Mouse (Mus musculus) myocyte (in vitro differentiated cells): Measurements from ENCODE around the gene Gmcl1. TPM values are rescaled to one million over a fixed set of nuclear protein-coding genes. Genes with fewer than 3 reads are reported as not detected.

Source experiments
- H3K27me3 ChIP-seq: one replicate; pipeline ENCODE4 v1.6.1; 2011; ENCODE audit not compliant: control insufficient read depth, insufficient read depth, insufficient read length
- H3K36me3 ChIP-seq: one replicate; pipeline ENCODE4 v1.6.1; 2011; ENCODE audit not compliant: control insufficient read depth, insufficient read depth
- H3K4me2 ChIP-seq: one replicate; pipeline ENCODE4 v1.6.1; 2011; ENCODE audit warnings: low read depth, control low read depth
- H3K4me3 ChIP-seq: one replicate; pipeline ENCODE4 v1.5.1; 2011; ENCODE audit warnings: mild to moderate bottlenecking, control low read depth, moderate library complexity
- H3K79me2 ChIP-seq: one replicate; pipeline ENCODE4 v1.6.1; 2011; ENCODE audit not compliant: control insufficient read depth, insufficient read depth
- H3ac ChIP-seq: one replicate; pipeline ENCODE4 v1.6.1; 2011; ENCODE audit not compliant: control insufficient read depth, insufficient read length
- CEBPB ChIP-seq: IDR thresholded peaks from 2 replicates; pipeline ENCODE4 v1.6.1; 2011; ENCODE audit warnings: mild to moderate bottlenecking, moderate library complexity; ENCODE audit not compliant: poor library complexity, insufficient read depth, severe bottlenecking
- E2F4 ChIP-seq: IDR thresholded peaks from one replicate; pipeline ENCODE4 v1.6.1; 2011; ENCODE audit warnings: mild to moderate bottlenecking, control low read depth, moderate library complexity; ENCODE audit not compliant: insufficient read depth
- MAX ChIP-seq: IDR thresholded peaks from one replicate; pipeline ENCODE4 v1.6.1; 2011; ENCODE audit warnings: low read depth, mild to moderate bottlenecking, control low read depth
- MYOD1 ChIP-seq, 3 experiments: IDR thresholded peaks; one replicate each; pipeline ENCODE4 v1.6.1; 2011; ENCODE audit warnings: control low read depth in 2 of 3, low read depth in 2 of 3, mild to moderate bottlenecking in 2 of 3, moderate library complexity in 1 of 3; ENCODE audit not compliant: insufficient read length in 2 of 3, control insufficient read depth in 1 of 3
- MYOG ChIP-seq, 3 experiments: IDR thresholded peaks; one replicate each; pipeline ENCODE4 v1.6.1; 2011; ENCODE audit warnings: control low read depth in 2 of 3, low read depth in 2 of 3, mild to moderate bottlenecking in 2 of 3; ENCODE audit not compliant: insufficient read length in 2 of 3, control insufficient read depth in 1 of 3, insufficient read depth in 1 of 3
- POLR2A ChIP-seq: IDR thresholded peaks from one replicate; pipeline ENCODE4 v1.6.1; 2011; ENCODE audit warnings: low read depth, mild to moderate bottlenecking, control low read depth, moderate library complexity; ENCODE audit not compliant: insufficient read length
- POLR2AphosphoS2 ChIP-seq: IDR thresholded peaks from one replicate; pipeline ENCODE4 v1.6.1; 2011; ENCODE audit warnings: low read depth, control low read depth; ENCODE audit not compliant: insufficient read length
- REST ChIP-seq: IDR thresholded peaks from one replicate; pipeline ENCODE4 v1.6.1; 2011; ENCODE audit warnings: mild to moderate bottlenecking, control low read depth, moderate library complexity; ENCODE audit not compliant: insufficient read depth, insufficient read length
- SRF ChIP-seq: IDR thresholded peaks from one replicate; pipeline ENCODE4 v1.6.1; 2011; ENCODE audit warnings: low read depth; ENCODE audit not compliant: control insufficient read depth, insufficient read length
- TCF12 ChIP-seq: IDR thresholded peaks from one replicate; pipeline ENCODE4 v1.6.1; 2011; ENCODE audit warnings: mild to moderate bottlenecking, control low read depth; ENCODE audit not compliant: poor library complexity, insufficient read depth, severe bottlenecking
- TCF3 ChIP-seq: IDR thresholded peaks from one replicate; pipeline ENCODE4 v1.6.1; 2011; ENCODE audit warnings: low read depth, control low read depth; ENCODE audit not compliant: insufficient read length
- USF1 ChIP-seq: IDR thresholded peaks from one replicate; pipeline ENCODE4 v1.6.1; 2011; ENCODE audit warnings: low read depth, mild to moderate bottlenecking, control low read depth, moderate library complexity
- polyA plus RNA-seq: library from polyadenylated mRNA; unstranded; fragments of >200 nt; fragmentation: generic; extraction: Trizol; gene quantifications from one replicate; pipeline ENCODE4 v1.2.1, GENCODE M21; 2012; ENCODE audit warnings: missing spikeins

The Gmcl1 gene
- polyA plus RNA-seq, 1 experiment = 5.9 TPM

DNA sequence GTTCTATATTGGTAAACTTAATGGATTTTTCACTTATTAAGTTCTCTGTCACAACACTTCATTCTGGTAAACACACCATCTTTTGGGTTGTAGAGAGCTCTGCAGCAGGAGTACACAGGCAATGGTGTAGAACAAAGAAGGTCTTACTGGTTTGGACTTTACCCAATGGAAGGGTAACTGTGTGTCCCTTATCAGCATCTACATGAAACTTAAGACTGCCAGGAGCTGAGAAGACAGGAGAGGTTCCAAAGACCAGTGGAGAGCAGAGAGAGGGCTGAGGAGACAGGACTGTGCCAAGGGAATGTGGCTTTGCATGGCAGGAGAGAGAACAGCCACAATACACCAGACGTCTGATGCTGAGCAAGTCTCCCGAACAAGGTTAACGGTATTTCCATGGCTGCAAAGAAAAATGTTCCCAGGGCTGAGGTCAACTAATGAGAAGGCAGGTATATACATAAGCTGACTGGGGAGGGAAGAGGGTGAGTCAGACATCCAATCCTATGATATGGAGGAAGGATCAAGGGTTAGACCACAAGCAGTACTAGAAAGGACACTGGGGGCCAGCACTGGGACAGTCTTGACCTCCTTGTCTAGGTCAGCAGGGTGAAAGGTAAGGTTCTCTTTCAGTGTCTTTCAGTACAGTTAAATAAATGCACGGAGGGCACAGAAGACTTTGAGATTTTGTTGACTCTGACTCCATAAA is 25.0 kb downstream of the Gmcl1 start:
- no peaks in the 10 kb centered on the region for H3K27me3 ChIP-seq
- H3K36me3 ChIP-seq = peaks cover 10% of the 10 kb centered on the region
- no peak overlapping the region for H3K4me2 ChIP-seq
- H3ac ChIP-seq = no peak overlapping the region
- TF ChIP-seq CEBPB = no peak
- TF ChIP-seq MAX = no peak
- TF ChIP-seq REST = no peak
- no peak for TF ChIP-seq MYOD1 (IDR thresholded peaks at IDR 0.05; ENCODE audit: control insufficient read depth in 1 of 3, insufficient read length in 2 of 3, low read depth in 2 of 3)
- H3K4me3 ChIP-seq = no peak overlapping the region
- no peaks in the 10 kb centered on the region for H3K79me2 ChIP-seq

DNA sequence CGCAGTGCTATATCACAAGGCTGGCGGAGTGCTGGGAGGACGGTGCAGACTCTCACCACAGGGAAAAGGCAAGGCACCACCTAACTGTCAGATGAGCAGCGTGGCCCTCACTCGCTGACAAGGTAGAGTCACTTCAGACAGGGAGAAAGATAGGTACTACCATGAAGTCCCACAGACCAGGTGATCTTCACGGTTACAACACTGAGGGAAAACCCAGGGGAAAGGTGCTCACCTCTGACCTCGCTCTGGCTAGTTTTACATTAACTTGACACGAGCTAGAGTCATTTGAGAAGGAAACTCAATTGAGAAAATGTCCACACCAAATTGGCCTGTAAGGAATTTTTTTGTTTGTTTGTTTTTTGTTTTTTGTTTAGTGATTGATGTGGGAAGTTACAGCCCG is 30.6 kb downstream of the Gmcl1 start:
- Histone ChIP-seq H3K36me3 (peaks cover 13% of the 10 kb centered on the region), H3K4me2 (no peak overlapping the region), H3K4me3 (no peak overlapping the region), H3ac (no peak overlapping the region), H3K27me3 (no peaks in the 10 kb centered on the region), H3K79me2 (no peaks in the 10 kb centered on the region)
- no peak for TF ChIP-seq POLR2A
- TF ChIP-seq POLR2AphosphoS2 = no peak
- TF ChIP-seq CEBPB = no peak
- no peak for TF ChIP-seq E2F4
- no peak for TF ChIP-seq MYOD1 (IDR thresholded peaks at IDR 0.05; ENCODE audit: control insufficient read depth in 1 of 3, insufficient read length in 2 of 3, low read depth in 2 of 3)
- no peak for TF ChIP-seq SRF
- no peak for TF ChIP-seq TCF12
- no peak for TF ChIP-seq MAX
- no peak for TF ChIP-seq REST
- TF ChIP-seq MYOG (IDR thresholded peaks at IDR 0.05; ENCODE audit: control insufficient read depth in 1 of 3, insufficient read depth in 1 of 3, insufficient read length in 2 of 3, low read depth in 2 of 3) = no peak
- no peak for TF ChIP-seq TCF3
- no peak for TF ChIP-seq USF1

DNA sequence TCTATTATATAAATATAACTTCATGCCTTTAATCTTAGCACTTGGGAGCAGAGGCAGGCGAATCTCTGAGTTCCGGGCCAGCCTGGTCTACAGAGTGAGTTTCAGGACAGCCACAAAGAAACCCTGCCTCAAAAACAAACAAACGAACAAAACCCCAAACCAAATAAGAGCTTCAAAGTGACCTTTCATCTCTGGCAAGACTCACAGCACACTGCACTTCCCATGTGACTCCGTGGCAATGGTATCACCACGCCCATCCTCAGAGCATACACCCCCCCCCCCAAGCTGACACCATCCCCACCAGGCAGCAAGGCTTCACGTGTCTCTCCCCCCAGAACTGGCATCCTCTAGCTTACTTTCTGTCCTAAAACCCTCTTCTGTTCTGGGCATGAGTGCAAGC is 35.3 kb downstream of the Gmcl1 start:
- no peak for TF ChIP-seq MYOD1 (IDR thresholded peaks at IDR 0.05; ENCODE audit: control insufficient read depth in 1 of 3, insufficient read length in 2 of 3, low read depth in 2 of 3)
- no peak for TF ChIP-seq POLR2AphosphoS2
- TF ChIP-seq E2F4 = no peak
- no peak for TF ChIP-seq TCF3
- TF ChIP-seq MYOG (IDR thresholded peaks at IDR 0.05; ENCODE audit: control insufficient read depth in 1 of 3, insufficient read depth in 1 of 3, insufficient read length in 2 of 3, low read depth in 2 of 3) = no peak
- no peak for TF ChIP-seq SRF
- TF ChIP-seq REST = no peak
- no peak for TF ChIP-seq USF1
- TF ChIP-seq CEBPB = no peak
- no peak for TF ChIP-seq POLR2A
- TF ChIP-seq MAX = no peak
- TF ChIP-seq TCF12 = no peak
- no peaks in the 10 kb centered on the region for H3K79me2 ChIP-seq
- H3ac ChIP-seq = no peak overlapping the region
- no peak overlapping the region for H3K4me3 ChIP-seq
- H3K4me2 ChIP-seq = no peak overlapping the region
- no peaks in the 10 kb centered on the region for H3K27me3 ChIP-seq
- H3K36me3 ChIP-seq = peaks cover 9% of the 10 kb centered on the region

DNA sequence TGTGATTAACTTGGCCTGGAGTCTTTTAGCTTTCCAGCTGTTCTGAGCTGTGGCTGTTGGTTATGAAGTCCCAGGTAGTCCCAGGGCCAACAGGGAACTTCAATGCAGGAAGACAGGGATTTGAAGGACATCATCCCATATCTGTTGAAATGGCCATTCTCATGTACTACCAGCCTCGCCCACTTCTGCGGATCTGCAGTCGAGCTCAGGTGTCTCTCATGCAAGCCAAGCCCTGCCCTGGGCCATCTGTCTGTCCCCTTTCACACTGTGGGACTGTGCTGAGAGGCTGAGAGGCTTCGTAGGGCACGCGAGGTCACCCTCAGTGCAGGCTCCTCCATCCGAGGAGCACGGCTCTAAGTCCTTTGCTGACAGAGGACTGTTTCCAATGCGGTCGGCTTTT is 37.0 kb downstream of the Gmcl1 start:
- Histone ChIP-seq H3K27me3 (no peaks in the 10 kb centered on the region), H3K4me2 (no peak overlapping the region), H3K4me3 (no peak overlapping the region), H3ac (no peak overlapping the region), H3K79me2 (no peaks in the 10 kb centered on the region), H3K36me3 (peaks cover 22% of the 10 kb centered on the region)
- TF ChIP-seq USF1 (no peak), SRF (no peak), TCF12 (no peak), E2F4 (no peak), MYOD1 (IDR thresholded peaks at IDR 0.05; ENCODE audit: control insufficient read depth in 1 of 3, insufficient read length in 2 of 3, low read depth in 2 of 3) (no peak), POLR2AphosphoS2 (no peak), REST (no peak), MAX (no peak), CEBPB (no peak), MYOG (IDR thresholded peaks at IDR 0.05; ENCODE audit: control insufficient read depth in 1 of 3, insufficient read depth in 1 of 3, insufficient read length in 2 of 3, low read depth in 2 of 3) (no peak), TCF3 (no peak), POLR2A (no peak)
